In the genomic region with DNA sequence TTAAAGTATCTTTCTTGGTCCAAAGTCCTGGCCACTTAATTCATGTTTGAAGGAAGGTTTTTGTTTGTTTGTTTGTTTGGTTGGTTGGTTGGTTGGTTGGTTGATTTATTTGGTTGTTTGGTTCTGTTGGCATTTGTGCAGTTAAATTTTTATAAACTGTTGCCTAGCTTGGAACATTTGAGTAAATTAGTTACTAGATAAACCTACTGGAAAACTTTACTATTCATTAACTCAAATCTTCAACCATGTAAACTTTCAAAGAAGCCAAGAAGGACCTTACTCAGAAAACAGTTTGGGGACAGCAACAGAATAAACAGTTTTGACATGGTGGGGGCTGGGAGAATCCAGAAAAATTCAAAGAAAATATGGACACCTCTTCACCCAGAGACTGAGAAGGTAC, we compare ENCODE assay signal across 19 mouse cellular contexts. TPM values are rescaled to one million over a fixed set of nuclear protein-coding genes. Genes with fewer than 3 reads are reported as not detected.
"Had no signal": no experiment of that assay in that cellular context is flagged by ENCODE, and none has a peak within 500 bp of the region (broad histone marks: within the 10 kb centered on the region; RNA-seq: fewer than 3 reads in every experiment).

No protein-coding gene starts in this region.

- H3K36me3 ChIP-seq: intestine, embryonic 15.5 days; midbrain, embryonic 12.5 days; midbrain, embryonic 15.5 days; neural tube, embryonic 12.5 days; neural tube, embryonic 15.5 days had no signal

- H3K4me1 ChIP-seq: intestine, embryonic 15.5 days; midbrain, embryonic 12.5 days; midbrain, embryonic 15.5 days; neural tube, embryonic 12.5 days; neural tube, embryonic 15.5 days had no signal

- H3K9ac ChIP-seq: intestine, embryonic 15.5 days; lung, embryonic 14.5 days; midbrain, embryonic 12.5 days; midbrain, embryonic 15.5 days; neural tube, embryonic 12.5 days; neural tube, embryonic 15.5 days had no signal

- H3K4me2 ChIP-seq: intestine, embryonic 15.5 days; lung, embryonic 14.5 days; midbrain, embryonic 12.5 days; midbrain, embryonic 15.5 days; neural tube, embryonic 12.5 days; neural tube, embryonic 15.5 days had no signal

- DNase-seq: layer of hippocampus, postnatal 36 days; lung, embryonic 14.5 days; right cerebral cortex, adult 18-20 months; right cerebral cortex, postnatal 14 days; right cerebral cortex, postnatal 4 days; thymus, adult 2 months; thymus, postnatal 14 days; thymus, postnatal 4 days had no signal

- H3K4me3 ChIP-seq: intestine, embryonic 15.5 days; left cerebral cortex, adult 2 months; midbrain, embryonic 12.5 days; midbrain, embryonic 15.5 days; neural tube, embryonic 12.5 days; neural tube, embryonic 15.5 days had no signal

- H3K27me3 ChIP-seq: intestine, embryonic 15.5 days; midbrain, embryonic 12.5 days; midbrain, embryonic 15.5 days; neural tube, embryonic 12.5 days; neural tube, embryonic 15.5 days had no signal

- ATAC-seq: hindbrain, embryonic 16.5 days; intestine, embryonic 15.5 days; lung, postnatal 0 days; midbrain, embryonic 15.5 days had no signal

- H3K27ac ChIP-seq: intestine, embryonic 15.5 days; left cerebral cortex, adult 2 months; macrophage; midbrain, embryonic 12.5 days; midbrain, embryonic 15.5 days; neural tube, embryonic 12.5 days; neural tube, embryonic 15.5 days; stomach, postnatal 0 days had no signal

- H3K9me3 ChIP-seq: intestine, embryonic 15.5 days; midbrain, embryonic 12.5 days; midbrain, embryonic 15.5 days; neural tube, embryonic 12.5 days; neural tube, embryonic 15.5 days had no signal

RNA-seq across cellular contexts. Expression of a gene that starts 16.0 kb away (rescaled TPM):
- polyA plus RNA-seq: intestine, embryonic 15.5 days; limb, embryonic 11.5 days; lung, embryonic 14.5 days; lung, postnatal 0 days; macrophage; stomach, postnatal 0 days had no signal
